Mouse (Mus musculus) fat pad, adult 2 months (tissue): ENCODE results near the gene Bfsp1.

Experiments
- DNase-seq: peaks from one replicate; pipeline ENCODE4 v3.0.0-alpha.2; 2011; ENCODE audit warnings: low read depth, low spot score; ENCODE audit errors: extremely low read depth

Bfsp1 gene

DNA sequence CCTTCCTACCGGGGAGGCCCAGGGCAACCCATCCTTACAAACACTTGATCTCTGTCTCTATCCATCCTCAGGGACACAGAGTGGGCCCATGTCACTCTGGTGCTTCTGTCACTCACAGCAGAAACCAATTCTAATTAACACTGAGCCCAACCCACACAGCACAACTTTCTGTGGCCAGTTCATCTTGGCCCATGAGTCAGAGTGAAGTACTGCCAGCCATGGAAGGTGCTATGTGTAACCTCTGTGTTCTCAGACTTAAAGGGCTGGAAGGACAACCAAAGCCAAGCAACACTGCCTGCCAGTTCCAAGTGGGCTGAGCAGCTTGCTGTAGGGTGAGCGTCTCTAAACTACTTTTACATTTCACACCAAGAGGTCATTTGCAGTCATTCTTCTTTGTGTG is 3.8 kb downstream of the Bfsp1 start:
- no peak for DNase-seq

DNA sequence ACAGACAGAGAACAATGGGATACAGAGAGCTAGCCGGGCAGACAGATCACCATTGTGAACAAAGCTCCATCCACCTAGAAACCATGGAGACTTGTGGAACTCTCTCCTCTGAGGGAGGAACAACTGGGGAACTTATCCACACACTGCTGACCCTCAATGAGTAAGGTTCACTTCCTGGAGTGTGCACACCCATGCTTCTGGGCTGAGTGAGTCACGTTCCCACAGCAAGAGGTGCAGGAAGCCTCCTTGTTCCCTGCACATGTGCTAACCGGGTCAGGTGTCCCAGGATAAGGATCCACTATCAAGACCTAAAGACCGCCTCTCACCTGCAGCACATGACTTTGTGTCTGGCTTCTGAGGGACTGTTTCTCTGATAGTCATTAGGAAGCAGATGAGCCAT is 9.5 kb downstream of the Bfsp1 start:
- no peak for DNase-seq

DNA sequence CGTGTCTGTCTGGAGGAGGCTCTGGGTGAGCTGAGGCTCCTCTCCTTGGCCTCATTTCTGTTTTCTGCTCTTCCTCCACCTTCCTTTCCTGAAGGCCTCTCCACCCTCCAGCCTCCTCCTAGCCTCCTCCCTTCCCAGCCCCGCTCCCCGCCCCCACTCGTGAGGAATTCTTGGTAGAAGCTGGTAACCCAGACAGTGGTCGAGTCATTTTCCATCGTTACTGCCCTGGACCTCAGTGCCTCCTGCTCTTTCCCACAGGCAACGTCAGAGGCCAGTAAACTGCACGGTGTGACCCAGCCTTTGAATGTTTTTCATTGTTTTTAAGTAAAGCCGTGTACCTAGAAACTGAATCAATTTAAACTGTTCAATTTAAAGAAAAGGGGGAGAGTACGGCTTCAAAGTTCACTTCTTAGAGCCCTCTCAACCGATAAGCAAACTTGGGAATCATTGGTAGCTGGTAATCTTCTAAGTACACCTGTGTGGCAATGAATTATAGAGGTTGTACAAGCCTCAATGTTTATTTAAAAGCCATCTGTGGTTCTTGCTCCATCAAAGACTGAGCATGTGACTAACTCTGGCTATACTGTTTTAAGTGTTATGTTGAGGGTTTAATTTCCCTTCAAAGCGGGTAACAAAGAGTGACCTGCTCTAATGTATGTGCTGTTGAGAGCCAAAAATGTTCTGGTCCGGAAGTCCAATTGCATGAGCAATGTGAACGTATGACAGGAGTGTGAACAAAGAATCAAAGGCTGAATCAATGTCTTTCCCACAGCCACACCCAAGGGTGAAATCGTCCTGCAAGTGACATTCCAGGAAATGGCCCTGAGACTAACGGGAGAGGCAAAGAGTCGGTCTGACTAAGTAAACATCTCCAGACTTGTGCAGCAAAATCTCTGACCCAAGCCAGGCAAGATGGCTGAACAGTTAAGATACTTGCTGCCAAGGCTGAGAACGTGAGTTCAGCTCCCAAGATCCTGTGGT is 10.4 kb downstream of the Bfsp1 start:
- no peak for DNase-seq

DNA sequence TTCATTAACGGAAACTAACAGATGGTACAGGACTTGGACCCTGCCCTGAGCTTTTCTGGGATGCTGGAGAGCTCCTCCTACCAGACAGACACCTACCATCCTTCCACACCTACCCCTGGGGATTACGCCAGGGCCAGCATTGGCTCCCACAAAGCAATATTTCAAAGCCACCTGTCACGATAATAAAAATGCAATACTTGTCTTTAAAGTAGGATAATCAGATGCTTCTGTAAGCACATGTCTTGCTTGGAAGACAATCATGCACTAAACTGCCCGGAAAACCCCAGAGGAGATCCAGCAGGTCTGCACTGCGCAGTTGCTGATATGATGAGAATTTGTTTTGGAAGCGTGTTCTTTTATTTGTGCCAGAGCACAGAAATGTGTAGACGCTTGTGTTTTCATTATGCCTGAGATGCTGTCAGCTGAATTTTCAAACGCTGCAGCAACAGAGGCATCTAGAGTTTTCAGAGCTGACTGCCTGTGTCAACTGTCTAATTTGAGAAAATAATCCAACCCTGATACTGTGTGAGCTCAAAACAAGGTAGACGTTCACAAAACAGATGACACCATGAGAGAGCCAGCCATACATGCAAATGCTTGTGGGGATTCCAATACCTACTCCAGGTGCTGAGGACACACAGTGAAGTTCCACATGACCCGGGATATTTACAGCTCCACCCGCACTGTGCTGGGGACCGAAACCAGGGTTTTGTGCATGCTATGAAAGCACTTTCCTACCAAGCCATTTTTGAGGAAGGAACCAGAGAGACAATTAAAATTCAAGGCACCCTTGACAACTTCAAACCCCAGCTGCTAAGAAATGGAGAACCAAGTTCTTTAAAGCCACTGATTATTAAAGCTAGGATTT is 11.4 kb downstream of the Bfsp1 start:
- DNase-seq: no peak

DNA sequence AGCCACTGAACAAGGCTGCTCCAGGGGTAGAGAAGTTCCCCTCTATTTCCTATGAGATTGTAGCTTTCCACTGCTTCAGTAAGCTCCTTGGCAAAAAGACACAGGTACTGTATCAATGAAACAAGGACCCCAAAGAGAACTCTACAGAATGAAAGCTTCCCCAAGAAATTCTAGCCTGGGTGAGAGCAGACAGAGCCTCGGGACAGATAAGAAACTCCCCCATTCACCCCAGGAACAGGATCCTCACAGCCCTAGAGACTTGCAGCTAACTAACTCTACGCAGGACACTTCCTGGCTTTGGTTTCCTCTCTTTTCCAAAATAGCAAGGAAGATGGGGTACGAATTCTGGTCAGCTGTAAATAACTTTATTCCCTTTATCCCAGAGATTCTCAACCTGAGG is 15.7 kb downstream of the Bfsp1 start:
- no peak for DNase-seq

DNA sequence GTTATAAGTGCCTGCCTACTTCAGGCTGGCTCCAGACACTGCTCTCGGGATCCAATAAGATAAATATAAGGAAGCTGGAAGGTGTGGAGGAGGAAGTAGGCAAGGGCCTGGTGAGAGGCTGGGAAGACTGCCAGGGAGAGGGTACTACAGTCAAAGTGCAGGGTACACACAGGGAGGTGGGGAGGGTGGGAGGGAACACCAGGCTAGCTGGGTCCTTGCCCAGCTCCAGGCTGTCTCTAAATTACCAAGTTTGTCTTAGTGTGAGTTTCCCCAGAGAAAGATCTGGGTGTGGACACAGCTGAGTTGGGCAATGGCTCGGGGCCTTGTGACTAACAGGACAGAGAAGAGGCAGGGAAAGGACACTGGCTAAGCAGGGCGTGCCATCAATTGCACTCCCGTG is 16.2 kb downstream of the Bfsp1 start:
- DNase-seq: no peak

DNA sequence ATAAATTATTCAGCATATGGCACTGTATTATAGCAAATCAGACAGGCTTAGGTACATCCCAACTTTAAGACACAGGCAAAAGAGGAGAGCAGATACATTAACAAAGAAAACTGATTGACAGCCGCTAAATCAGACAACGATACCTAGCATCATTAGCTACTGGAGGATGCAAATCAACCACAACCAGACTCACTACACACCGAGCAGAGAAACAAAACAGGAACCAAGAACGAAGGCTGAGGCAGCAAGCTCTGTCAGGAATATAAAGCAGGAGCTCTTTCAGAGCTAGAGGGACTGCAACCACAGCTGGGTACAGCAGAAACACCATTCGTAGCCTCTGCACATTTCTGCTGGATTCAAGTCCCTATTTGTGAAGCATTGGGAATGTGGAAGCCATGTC is 18.2 kb downstream of the Bfsp1 start:
- DNase-seq: no peak

DNA sequence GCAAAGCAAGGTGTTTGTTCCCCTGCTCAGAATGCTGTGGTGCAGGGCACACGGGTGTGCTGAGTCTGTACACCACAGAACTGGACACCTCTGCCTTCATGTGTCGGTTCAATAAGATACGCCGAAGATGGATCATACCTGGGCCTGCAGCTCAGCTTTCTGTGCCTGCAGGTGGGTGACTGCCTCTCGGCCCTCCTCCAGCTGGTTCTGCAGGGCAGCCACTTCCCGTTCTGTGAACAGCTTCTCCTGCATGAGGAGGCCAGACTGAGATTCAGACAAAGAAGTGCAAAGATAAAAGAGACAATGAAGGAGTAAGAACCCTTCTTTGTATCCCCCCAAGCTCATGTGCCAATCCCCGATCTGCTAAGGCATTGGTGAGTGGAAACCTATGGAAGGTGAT is 21.4 kb downstream of the Bfsp1 start:
- DNase-seq: no peak

DNA sequence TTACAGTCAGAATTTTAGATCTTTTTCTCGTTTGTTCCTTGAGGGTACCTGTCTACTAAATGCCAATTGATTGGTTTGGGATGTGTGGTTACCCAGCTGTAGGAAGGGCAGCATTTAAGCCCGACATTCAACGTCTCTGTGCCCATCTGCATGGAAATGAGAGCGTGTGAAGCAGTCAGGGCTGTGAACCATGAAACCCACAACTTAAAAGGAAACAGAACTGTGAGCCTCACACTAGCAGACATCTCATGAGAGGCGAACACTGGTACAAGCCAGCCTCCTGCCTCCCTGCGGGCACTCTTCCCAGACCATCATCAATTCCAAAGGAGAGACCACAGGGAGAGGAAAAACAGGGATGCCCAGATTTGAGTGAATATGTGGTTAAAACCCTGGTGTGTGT is 22.1 kb downstream of the Bfsp1 start:
- no peak for DNase-seq

DNA sequence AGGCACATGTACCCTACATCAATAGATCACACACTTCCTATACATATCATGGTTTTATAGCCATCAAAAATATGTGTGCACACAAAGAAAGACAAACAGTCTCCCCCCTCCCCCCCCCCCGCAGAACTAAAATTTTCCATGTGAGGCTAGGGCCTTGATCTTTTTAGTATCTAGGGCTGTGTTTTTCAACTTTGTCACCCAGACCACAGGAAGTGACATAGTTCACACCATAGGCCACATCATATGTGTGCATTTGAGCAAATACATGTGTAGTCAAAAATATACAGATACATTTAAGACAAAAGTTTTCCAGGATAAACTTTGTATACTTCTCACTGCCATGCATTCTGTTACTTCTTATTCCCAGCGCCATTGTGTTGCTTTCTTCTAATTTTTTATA is 23.5 kb downstream of the Bfsp1 start:
- no peak for DNase-seq

DNA sequence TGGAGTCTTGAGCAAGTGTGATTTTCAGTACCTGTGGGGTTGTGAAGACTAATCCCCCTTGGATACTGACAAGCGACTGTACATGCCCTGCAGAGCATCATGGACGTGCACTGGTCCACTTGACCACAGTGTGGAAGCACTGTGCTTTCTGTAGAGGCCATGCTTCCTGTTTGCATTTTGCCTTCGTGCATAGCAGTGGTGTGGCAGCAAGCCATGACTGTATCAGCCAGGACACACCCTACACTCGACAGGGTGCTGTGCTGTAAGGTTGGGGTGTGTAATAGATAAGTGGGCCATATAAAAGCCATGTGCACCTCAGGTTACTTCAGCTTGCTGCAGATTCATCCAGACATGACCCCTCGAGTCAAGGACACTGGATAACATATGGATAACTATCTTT is 24.3 kb downstream of the Bfsp1 start:
- DNase-seq: no peak

DNA sequence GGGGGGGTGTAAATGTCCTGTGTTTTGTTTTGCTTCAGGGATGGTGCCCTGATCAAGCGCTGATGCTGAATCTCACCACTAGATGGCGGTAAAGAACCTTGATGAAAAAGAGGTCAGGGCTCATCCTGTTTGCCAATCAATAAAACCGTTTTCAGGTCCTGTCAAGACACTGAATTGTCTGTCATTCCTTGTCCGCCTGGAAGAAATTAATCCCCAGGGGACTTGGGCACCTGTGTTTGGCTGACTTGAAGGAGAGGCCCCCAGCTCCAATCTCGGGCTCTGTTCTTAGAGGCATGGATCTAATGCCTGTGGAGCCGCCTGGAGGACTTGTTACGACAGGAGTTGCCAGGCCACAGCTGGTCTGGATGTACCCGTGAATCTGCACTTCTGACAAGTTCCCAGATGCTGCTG is 25.7 kb downstream of the Bfsp1 start:
- no peak for DNase-seq

DNA sequence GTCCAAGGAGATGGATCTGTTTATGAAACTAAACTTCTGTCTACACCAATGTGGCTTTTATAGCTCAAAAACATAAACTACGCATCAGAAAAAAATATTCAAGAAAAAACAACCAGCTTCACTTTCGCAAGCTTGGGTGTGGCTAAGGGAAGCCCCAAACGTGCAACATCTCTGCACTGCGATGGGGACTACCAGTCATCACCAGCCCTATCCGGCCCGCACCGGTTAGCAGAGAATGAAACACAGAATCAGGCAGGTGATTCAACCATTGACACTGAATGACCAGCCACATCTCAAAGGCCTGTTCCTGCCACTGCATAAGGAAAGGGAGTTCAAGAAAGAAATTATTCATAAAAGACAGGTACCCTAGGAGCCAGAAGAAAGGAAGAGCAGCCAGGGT is 27.2 kb downstream of the Bfsp1 start:
- DNase-seq: no peak

DNA sequence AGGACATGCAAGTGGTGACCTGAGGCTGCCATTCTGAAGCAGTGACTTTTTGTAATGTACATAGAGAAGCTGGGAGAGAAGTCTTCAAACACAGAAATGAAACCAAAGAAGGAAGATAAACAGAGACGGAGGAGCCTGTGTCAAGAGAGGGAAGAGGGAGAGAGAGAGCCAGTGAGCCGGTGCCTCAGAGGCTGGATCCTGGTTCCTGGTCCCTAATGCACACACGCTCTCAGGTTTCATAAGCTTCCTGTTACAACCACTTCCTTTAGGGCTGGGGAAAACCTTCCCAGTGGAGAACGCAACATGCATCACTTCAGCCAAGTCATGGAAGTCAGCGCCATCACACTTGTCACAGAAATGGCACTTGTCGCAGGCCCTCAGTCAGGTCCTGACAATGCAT is 28.9 kb downstream of the Bfsp1 start:
- no peak for DNase-seq

DNA sequence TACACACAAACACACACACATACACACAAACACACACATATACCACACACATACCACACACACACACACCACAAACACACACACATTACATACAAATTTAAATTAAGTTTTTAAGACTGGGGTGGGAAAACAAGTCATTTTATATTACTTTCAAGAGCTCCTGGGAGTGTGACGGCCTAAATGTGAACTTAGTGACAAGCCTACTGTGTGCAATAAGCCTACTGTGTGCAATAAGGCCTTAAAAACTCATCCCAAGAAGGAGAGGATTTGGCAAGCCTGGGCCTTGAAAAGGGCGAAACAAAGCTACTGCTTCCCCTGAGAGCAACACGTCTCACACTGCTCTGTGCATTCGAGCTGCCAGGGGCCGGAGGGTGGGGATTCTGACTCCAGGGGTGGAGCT is 30.3 kb downstream of the Bfsp1 start:
- no peak for DNase-seq

DNA sequence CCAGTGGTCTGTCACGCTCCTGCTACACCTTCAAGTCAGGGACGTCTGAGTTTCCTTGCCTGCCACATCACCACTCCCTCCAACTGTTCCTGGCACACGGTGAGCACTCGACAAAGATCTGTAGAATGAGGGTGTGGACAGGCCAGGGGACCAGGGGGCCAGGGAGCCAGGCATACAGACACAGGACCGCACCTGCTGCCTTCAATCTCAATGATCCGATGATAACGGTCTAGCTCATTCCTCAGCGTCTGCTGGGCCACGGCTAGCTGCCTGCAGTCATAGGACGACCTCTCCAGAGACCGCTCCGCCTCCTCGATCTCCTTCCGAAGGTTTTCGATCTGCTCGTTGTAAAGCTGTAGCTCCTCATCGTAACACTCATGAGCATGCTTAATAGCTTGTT is 31.3 kb downstream of the Bfsp1 start:
- no peak for DNase-seq

DNA sequence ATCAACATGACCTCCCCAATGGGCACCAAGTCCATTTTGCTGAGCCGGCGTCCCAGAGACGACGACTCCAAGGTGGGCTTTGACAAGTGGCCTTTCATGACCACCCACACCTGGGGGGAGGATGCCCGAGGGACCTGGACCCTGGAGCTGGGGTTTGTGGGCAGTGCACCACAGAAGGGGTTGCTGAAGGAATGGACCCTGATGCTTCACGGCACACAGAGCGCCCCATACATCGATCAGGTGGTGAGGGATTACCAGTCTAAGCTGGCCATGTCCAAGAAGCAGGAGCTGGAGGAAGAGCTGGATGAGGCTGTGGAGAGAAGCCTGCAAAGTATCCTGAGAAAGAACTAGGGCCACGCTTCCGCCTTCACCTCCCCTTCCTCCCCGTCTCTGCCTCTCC is 49.5 kb downstream of the Bfsp1 start:
- DNase-seq: no peak

DNA sequence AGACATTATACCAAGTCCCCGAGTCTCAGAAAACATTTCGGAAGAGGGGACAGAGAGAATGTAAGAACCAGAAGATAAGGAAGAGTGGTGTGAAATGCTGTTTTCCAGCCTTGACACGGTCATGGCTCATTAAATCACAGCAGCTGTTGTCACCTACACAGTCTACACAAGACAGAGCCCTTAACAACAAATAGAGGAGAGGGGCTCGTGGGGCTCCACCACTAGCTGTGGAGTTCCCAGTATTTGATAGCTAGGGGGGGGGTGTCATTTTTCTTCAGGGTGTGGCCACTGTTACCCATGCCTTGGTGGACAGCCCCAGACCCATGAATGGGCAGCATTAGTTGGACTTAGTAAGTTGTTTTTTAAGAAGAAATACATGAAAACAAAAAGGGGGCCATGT is 50.7 kb downstream of the Bfsp1 start:
- no peak for DNase-seq

DNA sequence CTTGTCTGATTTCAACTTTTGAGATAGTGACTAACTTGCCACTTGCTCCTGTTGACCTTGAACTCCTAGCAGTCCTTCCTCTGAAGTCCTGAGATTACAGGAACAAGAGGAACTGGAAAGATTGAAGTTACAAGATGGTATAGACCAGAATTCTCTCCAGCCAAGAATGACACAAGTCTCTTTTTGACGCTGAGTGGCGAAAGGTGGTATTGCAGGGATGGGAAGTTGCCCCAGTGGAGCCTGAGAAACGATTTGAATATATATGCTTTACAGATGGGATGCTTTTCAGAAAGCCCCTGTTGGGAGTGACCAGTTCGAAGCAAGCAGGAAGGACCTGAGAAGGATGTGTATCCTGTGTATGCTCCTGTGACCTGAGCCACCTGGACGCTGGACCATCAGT is 54.2 kb downstream of the Bfsp1 start:
- DNase-seq: no peak

DNA sequence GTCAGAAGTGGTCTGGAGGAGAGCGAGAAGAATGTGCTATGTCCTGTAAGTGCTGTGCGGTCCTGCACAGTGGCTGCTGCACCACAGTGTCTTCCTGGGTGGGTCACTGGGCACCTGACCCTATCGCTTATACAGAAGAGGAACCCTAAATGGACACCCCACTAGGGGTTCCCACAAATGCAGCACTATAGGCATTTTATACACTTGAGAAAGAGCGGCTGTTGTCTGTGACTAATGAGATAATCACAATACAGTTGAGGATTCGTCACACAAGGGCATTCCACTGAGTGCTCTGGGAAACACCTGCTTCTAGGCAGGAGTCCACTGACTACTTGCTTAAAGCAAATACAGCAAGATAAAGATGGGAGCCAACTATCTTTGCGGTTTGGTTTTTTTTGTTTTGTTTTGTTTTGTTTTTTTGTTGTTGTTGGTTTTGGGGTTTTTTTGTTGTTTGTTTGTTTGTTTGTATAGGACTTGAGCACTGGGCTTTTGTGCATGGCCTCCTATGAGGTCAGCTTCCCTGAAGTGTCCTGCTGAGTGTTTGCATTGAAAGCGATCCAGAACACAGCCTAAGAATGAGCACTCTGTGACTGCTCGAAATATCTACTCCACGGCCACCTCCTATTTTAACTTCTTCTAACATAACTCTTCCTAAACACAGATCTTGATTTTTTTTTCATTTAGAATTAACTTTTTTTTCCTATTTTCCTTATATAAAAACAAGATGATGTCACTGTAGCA is 55.9 kb downstream of the Bfsp1 start:
- no peak for DNase-seq

DNA sequence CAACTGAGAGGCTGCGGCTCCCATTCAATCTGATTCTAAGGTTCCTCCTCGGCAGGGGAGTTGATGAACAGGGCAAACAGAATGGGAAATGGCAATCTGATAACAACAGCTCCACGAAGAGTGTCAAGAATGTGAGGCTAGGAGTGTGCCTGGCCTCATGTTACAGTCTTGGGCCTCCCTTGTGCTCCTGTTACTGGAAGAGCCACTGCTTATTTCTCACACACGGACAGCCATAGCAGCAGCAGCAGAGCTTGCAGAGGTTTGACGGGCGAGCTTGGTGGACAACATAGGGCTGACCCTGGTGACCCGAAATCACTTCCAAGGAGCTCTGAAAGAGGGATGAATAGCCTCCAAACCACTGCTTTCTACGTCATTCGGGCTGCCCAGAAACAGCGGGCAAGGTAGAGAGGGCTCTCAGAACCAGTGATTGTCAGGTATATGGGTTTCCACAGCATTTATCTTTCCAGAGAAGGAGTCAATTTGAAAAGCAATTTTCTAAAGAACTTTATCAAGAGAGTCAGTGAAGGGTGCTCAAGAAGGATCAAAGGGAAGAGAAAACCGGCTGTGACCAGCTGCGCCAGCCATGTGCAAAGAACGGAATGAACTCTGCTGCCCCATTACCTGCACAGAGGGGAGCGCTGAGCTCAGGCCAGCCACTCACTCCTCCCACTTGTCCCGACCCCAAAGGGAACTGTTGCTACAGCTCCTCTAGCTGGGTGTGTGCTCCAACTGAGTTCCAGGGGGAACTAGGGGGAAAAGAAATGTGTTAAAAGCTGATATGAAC is 56.6 kb downstream of the Bfsp1 start:
- DNase-seq: no peak
